Mouse (Mus musculus): ENCODE data around the gene Pcnx.

GRCm38 (mm10) chr12:81822778-81823480 is 36.9 kb upstream of the Pcnx start:
- TF ChIP-seq CTCF (conservative IDR thresholded peaks at IDR 0.05; ENCODE audit: insufficient read depth, insufficient read length, low read depth, low read length) (no peak), POLR2A (IDR thresholded peaks at IDR 0.05; ENCODE audit: low read depth, low read length) (no peak)

All from kidney, adult 2 months (tissue).